Mouse (Mus musculus): ENCODE data around the gene Sgf29. TPM values are rescaled to one million over a fixed set of nuclear protein-coding genes. Genes with fewer than 3 reads are reported as not detected.

Gene Sgf29
- total RNA-seq (2021): 10 to 100 TPM; 24.0 to 25.1 TPM
- long read RNA-seq, experiment 1, transcript Sgf29-201 (10 exons, 1,312 nt): major isoform, 17 of 23 reads
- long read RNA-seq, experiment 1, partial matches to known transcripts: 4 of 23 reads
- long read RNA-seq, experiment 1, other reads (novel, unspliced or antisense): 2 of 23 reads
- long read RNA-seq, experiment 2, transcript Sgf29-201 (10 exons, 1,312 nt): major isoform, 25 of 29 reads
- long read RNA-seq, experiment 2, partial matches to known transcripts: 1 of 29 reads
- long read RNA-seq, experiment 2, other reads (novel, unspliced or antisense): 3 of 29 reads

GRCm38 (mm10) chr7:126649231-126650051 lies at the start of gene Sgf29:
Gene Sgf29, plus strand, starts transcription at chr7:126649309.
- peak; percentile 91 for DNase-seq

GRCm38 (mm10) chr7:126601896-126602295 lies 47.2 kb upstream of the Sgf29 start:
- DNase-seq: no peak

- no peak for DNase-seq
Observed at GRCm38 (mm10) chr7:126602650-126603049, 46.5 kb upstream of the Sgf29 start.

- DNase-seq: no peak
Observed at GRCm38 (mm10) chr7:126606611-126607010, 42.5 kb upstream of the Sgf29 start.

GRCm38 (mm10) chr7:126607064-126607463 lies 42.0 kb upstream of the Sgf29 start:
- peak; percentile 78 for DNase-seq

- no peak for DNase-seq
Observed at GRCm38 (mm10) chr7:126607796-126608195, 41.3 kb upstream of the Sgf29 start.

GRCm38 (mm10) chr7:126612736-126613135 lies 36.4 kb upstream of the Sgf29 start:
- DNase-seq: no peak

GRCm38 (mm10) chr7:126616707-126617106 lies 32.4 kb upstream of the Sgf29 start:
- no peak for DNase-seq

GRCm38 (mm10) chr7:126619559-126620275 lies 29.4 kb upstream of the Sgf29 start:
- no peak for DNase-seq

GRCm38 (mm10) chr7:126621452-126622359 lies 27.4 kb upstream of the Sgf29 start:
- DNase-seq: peak; percentile 16

- no peak for DNase-seq
Observed at GRCm38 (mm10) chr7:126623381-126623780, 25.7 kb upstream of the Sgf29 start.

- no peak for DNase-seq
Observed at GRCm38 (mm10) chr7:126624774-126625173, 24.3 kb upstream of the Sgf29 start.

GRCm38 (mm10) chr7:126625369-126625768 lies 23.7 kb upstream of the Sgf29 start:
- peak; percentile 89 for DNase-seq

GRCm38 (mm10) chr7:126625807-126626600 lies 23.1 kb upstream of the Sgf29 start:
- no peak for DNase-seq

- DNase-seq: no peak
Observed at GRCm38 (mm10) chr7:126628111-126628510, 21.0 kb upstream of the Sgf29 start.

- DNase-seq: no peak
Observed at GRCm38 (mm10) chr7:126629915-126630314, 19.2 kb upstream of the Sgf29 start.

GRCm38 (mm10) chr7:126630824-126631518 lies 18.1 kb upstream of the Sgf29 start, which contains the start of gene Nupr1:
Gene Nupr1, minus strand, starts transcription at chr7:126630861.
- no peak for DNase-seq

GRCm38 (mm10) chr7:126632478-126632877 lies 16.6 kb upstream of the Sgf29 start:
- DNase-seq: no peak

- no peak for DNase-seq
Observed at GRCm38 (mm10) chr7:126635375-126635774, 13.7 kb upstream of the Sgf29 start.

Data from gastrocnemius, postnatal 25 days (tissue).